Mouse (Mus musculus) kidney, embryonic 15.5 days (tissue): ENCODE data around the gene Gfra4. TPM values are rescaled to one million over a fixed set of nuclear protein-coding genes. Genes with fewer than 3 reads are reported as not detected.

Source experiments
- ATAC-seq: fragments of 200-750 bp; cut with Nextera tagmentation; replicated peaks from 2 replicates; pipeline ENCODE4 v1.8.0; 2017; ENCODE audit warnings: moderate TSS enrichment; ENCODE audit not compliant: low FRiP score
- H3K27ac ChIP-seq: fragments of 300-500 bp; sonication (generic); 2 replicates; pipeline ENCODE4 v1.5.1; 2015; ENCODE audit warnings: mild to moderate bottlenecking, inconsistent platforms
- H3K27me3 ChIP-seq: fragments of 300-500 bp; sonication (generic); 2 replicates; pipeline ENCODE4 v1.6.1; 2015; ENCODE audit warnings: inconsistent platforms
- H3K36me3 ChIP-seq: fragments of 300-500 bp; sonication (generic); 2 replicates; pipeline ENCODE4 v1.6.1; 2015; ENCODE audit warnings: inconsistent platforms
- H3K4me1 ChIP-seq: fragments of 300-500 bp; sonication (generic); 2 replicates; pipeline ENCODE4 v1.6.1; 2015; ENCODE audit warnings: inconsistent platforms
- H3K4me2 ChIP-seq: fragments of 300-500 bp; sonication (generic); 2 replicates; pipeline ENCODE4 v1.6.1; 2015; ENCODE audit warnings: moderate library complexity, mild to moderate bottlenecking, inconsistent platforms
- H3K4me3 ChIP-seq: fragments of 300-500 bp; sonication (generic); replicated peaks from 2 replicates; pipeline ENCODE4 v1.5.1; 2015; ENCODE audit warnings: mild to moderate bottlenecking, inconsistent platforms
- H3K9ac ChIP-seq: fragments of 300-500 bp; sonication (generic); 2 replicates; pipeline ENCODE4 v1.6.1; 2015; ENCODE audit warnings: mild to moderate bottlenecking, inconsistent platforms
- H3K9me3 ChIP-seq: fragments of 300-500 bp; sonication (generic); replicated peaks from 2 replicates; pipeline ENCODE4 v1.6.1; 2016; ENCODE audit warnings: inconsistent platforms
- WGBS: fragments of 180-500 bp; shearing (Covaris S2); methylation state at CpG from one replicate; pipeline ENCODE4 v1.1.7; 2015; ENCODE audit warnings: mixed read lengths; 5-methylcytosine and 5-hydroxymethylcytosine counted together
- polyA plus RNA-seq: library from polyadenylated mRNA; unstranded; fragments of >200 nt; fragmentation: Nextera tagmentation; extraction: Ambion mirVana; gene quantifications from 2 replicates; pipeline ENCODE4 v1.2.1, GENCODE M21; 2015

The Gfra4 gene
- 15.1 and 17.0 TPM in 2 replicates for polyA plus RNA-seq

- Histone ChIP-seq H3K36me3 (no peaks in the 10 kb centered on the region), H3K9ac (no peak within 1 kb of the TSS), H3K9me3 (no peaks in the 10 kb centered on the region), H3K27ac (peak within 1 kb of the TSS; percentile 66; the same call in 1 of the 2 replicates), H3K4me1 (peaks cover 40% of the 10 kb centered on the region), H3K4me2 (peak within 1 kb of the TSS; percentile 98), H3K27me3 (peaks cover 46% of the 10 kb centered on the region), H3K4me3 (peak within 1 kb of the TSS; percentile 63)
- ATAC-seq: no peak
- 69% methylated on average over 2 of the region's 2 CpGs for WGBS
Measured at GRCm38 (mm10) chr2:131042988-131043387, at the start of gene Gfra4. Gfra4 (minus strand) TSS chr2:131043088.

GRCm38 (mm10) chr2:131090852-131091251, 48.0 kb upstream of the Gfra4 start:
- Histone ChIP-seq H3K4me1 (peaks cover 16% of the 10 kb centered on the region), H3K27ac (0 out of 2 replicates have a peak overlapping the region, but pooled peaks have one; percentile 22), H3K9me3 (no peaks in the 10 kb centered on the region), H3K4me3 (no peak overlapping the region), H3K36me3 (no peaks in the 10 kb centered on the region), H3K4me2 (no peak overlapping the region), H3K9ac (no peak overlapping the region), H3K27me3 (no peaks in the 10 kb centered on the region)
- WGBS: 66% methylated on average over 3 of the region's 3 CpGs
- ATAC-seq: no peak

- 76% methylated on average over 1 of the region's 1 CpGs for WGBS
- no peak overlapping the region for H3K27ac ChIP-seq
- no peak for ATAC-seq
- H3K9me3 ChIP-seq: no peaks in the 10 kb centered on the region
- peaks cover 12% of the 10 kb centered on the region for H3K4me1 ChIP-seq
- no peaks in the 10 kb centered on the region for H3K27me3 ChIP-seq
- H3K4me3 ChIP-seq: no peak overlapping the region
- no peak overlapping the region for H3K4me2 ChIP-seq
- no peak overlapping the region for H3K9ac ChIP-seq
- H3K36me3 ChIP-seq: no peaks in the 10 kb centered on the region
Measured at GRCm38 (mm10) chr2:131089634-131090033, 46.7 kb upstream of the Gfra4 start.

- Histone ChIP-seq H3K4me3 (no peak overlapping the region), H3K9ac (no peak overlapping the region), H3K4me1 (peaks cover 12% of the 10 kb centered on the region), H3K27ac (no peak overlapping the region), H3K36me3 (no peaks in the 10 kb centered on the region), H3K27me3 (no peaks in the 10 kb centered on the region), H3K9me3 (no peaks in the 10 kb centered on the region), H3K4me2 (no peak overlapping the region)
- no peak for ATAC-seq
- WGBS: 75% methylated on average over 4 of the region's 4 CpGs
Measured at GRCm38 (mm10) chr2:131088581-131088980, 45.7 kb upstream of the Gfra4 start.

GRCm38 (mm10) chr2:131086667-131087390, 43.9 kb upstream of the Gfra4 start, which contains the start of gene Siglec1:
Siglec1 (minus strand) TSS chr2:131086765.
- no peaks in the 10 kb centered on the region for H3K27me3 ChIP-seq
- H3K9me3 ChIP-seq: no peaks in the 10 kb centered on the region
- peaks cover 12% of the 10 kb centered on the region for H3K4me1 ChIP-seq
- H3K9ac ChIP-seq: no peak within 1 kb of the TSS
- peak within 1 kb of the TSS; percentile 37; the same call in 1 of the 2 replicates for H3K27ac ChIP-seq
- H3K4me2 ChIP-seq: no peak within 1 kb of the TSS
- ATAC-seq: no peak
- H3K4me3 ChIP-seq: no peak within 1 kb of the TSS
- WGBS: 75% methylated on average over 11 of the region's 11 CpGs
- H3K36me3 ChIP-seq: no peaks in the 10 kb centered on the region

- H3K4me3 ChIP-seq: no peak overlapping the region
- no peaks in the 10 kb centered on the region for H3K36me3 ChIP-seq
- H3K9ac ChIP-seq: no peak overlapping the region
- H3K4me2 ChIP-seq: no peak overlapping the region
- 83% methylated on average over 4 of the region's 4 CpGs for WGBS
- H3K9me3 ChIP-seq: no peaks in the 10 kb centered on the region
- no peaks in the 10 kb centered on the region for H3K27me3 ChIP-seq
- H3K4me1 ChIP-seq: peaks cover 12% of the 10 kb centered on the region
- no peak overlapping the region for H3K27ac ChIP-seq
- ATAC-seq: no peak
Measured at GRCm38 (mm10) chr2:131084206-131084605, 41.3 kb upstream of the Gfra4 start.

GRCm38 (mm10) chr2:131080507-131080906, 37.6 kb upstream of the Gfra4 start:
- no peak for ATAC-seq
- Histone ChIP-seq H3K4me1 (no peaks in the 10 kb centered on the region), H3K27me3 (no peaks in the 10 kb centered on the region), H3K4me2 (no peak overlapping the region), H3K36me3 (no peaks in the 10 kb centered on the region), H3K4me3 (no peak overlapping the region), H3K9ac (no peak overlapping the region), H3K9me3 (no peaks in the 10 kb centered on the region), H3K27ac (no peak overlapping the region)
- WGBS: 66% methylated on average over 5 of the region's 5 CpGs

GRCm38 (mm10) chr2:131072536-131072935, 29.6 kb upstream of the Gfra4 start:
- H3K9ac ChIP-seq: no peak overlapping the region
- no peaks in the 10 kb centered on the region for H3K9me3 ChIP-seq
- no peaks in the 10 kb centered on the region for H3K27me3 ChIP-seq
- ATAC-seq: no peak
- 88% methylated on average over 10 of the region's 10 CpGs for WGBS
- no peaks in the 10 kb centered on the region for H3K4me1 ChIP-seq
- no peak overlapping the region for H3K4me3 ChIP-seq
- H3K36me3 ChIP-seq: no peaks in the 10 kb centered on the region
- H3K4me2 ChIP-seq: no peak overlapping the region
- H3K27ac ChIP-seq: no peak overlapping the region

GRCm38 (mm10) chr2:131067481-131067880, 24.6 kb upstream of the Gfra4 start:
- Histone ChIP-seq H3K4me3 (no peak overlapping the region), H3K9me3 (no peaks in the 10 kb centered on the region), H3K4me2 (no peak overlapping the region), H3K9ac (no peak overlapping the region), H3K36me3 (no peaks in the 10 kb centered on the region), H3K4me1 (peaks cover 16% of the 10 kb centered on the region), H3K27ac (no peak overlapping the region), H3K27me3 (peaks cover 29% of the 10 kb centered on the region)
- whole genome bisulfite sequencing: 57% methylated on average over 6 of the region's 6 CpGs
- no peak for ATAC-seq

GRCm38 (mm10) chr2:131066342-131066741, 23.5 kb upstream of the Gfra4 start:
- Histone ChIP-seq H3K9me3 (no peaks in the 10 kb centered on the region), H3K27ac (no peak overlapping the region), H3K36me3 (no peaks in the 10 kb centered on the region), H3K4me3 (no peak overlapping the region), H3K27me3 (peaks cover 40% of the 10 kb centered on the region), H3K9ac (no peak overlapping the region), H3K4me2 (no peak overlapping the region), H3K4me1 (peaks cover 16% of the 10 kb centered on the region)
- ATAC-seq: no peak
- WGBS: 53% methylated on average over 9 of the region's 9 CpGs

- H3K27ac ChIP-seq: no peak within 1 kb of the TSS
- peak within 1 kb of the TSS; percentile 27 for H3K4me3 ChIP-seq
- peaks cover 40% of the 10 kb centered on the region for H3K27me3 ChIP-seq
- H3K9ac ChIP-seq: peak within 1 kb of the TSS; percentile 33; the same call in 1 of the 2 replicates
- H3K36me3 ChIP-seq: no peaks in the 10 kb centered on the region
- ATAC-seq: peak; percentile 60; the same call in 1 of the 2 replicates
- WGBS: 2% methylated on average over 22 of the region's 27 CpGs
- H3K4me2 ChIP-seq: peak within 1 kb of the TSS; percentile 65
- H3K4me1 ChIP-seq: peaks cover 39% of the 10 kb centered on the region
- no peaks in the 10 kb centered on the region for H3K9me3 ChIP-seq
Measured at GRCm38 (mm10) chr2:131063404-131063864, 20.5 kb upstream of the Gfra4 start, which contains the start of gene Adam33. Adam33 (minus strand) TSS chr2:131063814.

- ATAC-seq: no peak
- WGBS: 63% methylated on average over 5 of the region's 5 CpGs
Measured at GRCm38 (mm10) chr2:131061607-131062006, 18.7 kb upstream of the Gfra4 start.

More at GRCm38 (mm10) chr2:131061607-131062006, 18.7 kb upstream of the Gfra4 start:
- H3K36me3 ChIP-seq: no peaks in the 10 kb centered on the region
- peaks cover 35% of the 10 kb centered on the region for H3K4me1 ChIP-seq
- H3K9me3 ChIP-seq: no peaks in the 10 kb centered on the region
- H3K27ac ChIP-seq: no peak overlapping the region
- H3K9ac ChIP-seq: no peak overlapping the region
- H3K27me3 ChIP-seq: peaks cover 40% of the 10 kb centered on the region
- no peak overlapping the region for H3K4me3 ChIP-seq
- H3K4me2 ChIP-seq: no peak overlapping the region
